Mouse (Mus musculus) forebrain, embryonic 10.5 days (tissue): Measurements from ENCODE around the gene Dnajc14. TPM values are rescaled to one million over a fixed set of nuclear protein-coding genes. Genes with fewer than 3 reads are reported as not detected.

Experiments
- DNase-seq: peaks from one replicate; pipeline ENCODE4 v3.0.0-alpha.2; 2017; ENCODE audit warnings: low spot score; ENCODE audit errors: extremely low spot score
- H3K27ac ChIP-seq: fragments of 300-500 bp; sonication (generic); 2 replicates; pipeline ENCODE4 v1.5.1; 2016; ENCODE audit warnings: mild to moderate bottlenecking
- H3K27me3 ChIP-seq: fragments of 300-500 bp; sonication (generic); 2 replicates; pipeline ENCODE4 v1.6.1; 2016; ENCODE audit warnings: mild to moderate bottlenecking; ENCODE audit not compliant: poor library complexity, severe bottlenecking
- H3K36me3 ChIP-seq: fragments of 300-500 bp; sonication (generic); replicated peaks from 2 replicates; pipeline ENCODE4 v1.6.1; 2016; ENCODE audit warnings: mild to moderate bottlenecking, moderate library complexity
- H3K4me1 ChIP-seq: fragments of 300-500 bp; sonication (generic); 2 replicates; pipeline ENCODE4 v1.6.1; 2016
- H3K4me3 ChIP-seq: fragments of 300-500 bp; sonication (generic); 2 replicates; pipeline ENCODE4 v1.5.1; 2016; ENCODE audit warnings: mild to moderate bottlenecking, moderate library complexity
- H3K9me3 ChIP-seq: fragments of 300-500 bp; sonication (generic); 2 replicates; pipeline ENCODE4 v1.6.1; 2016; ENCODE audit warnings: mild to moderate bottlenecking, moderate library complexity
- WGBS: fragments of 180-500 bp; shearing (Covaris S2); methylation state at CpG from one replicate; pipeline ENCODE4 v1.1.7; 2016; 5-methylcytosine and 5-hydroxymethylcytosine counted together
- polyA plus RNA-seq: library from polyadenylated mRNA; unstranded; fragments of >200 nt; fragmentation: Nextera tagmentation; extraction: Ambion mirVana; gene quantifications from 2 replicates; pipeline ENCODE4 v1.2.1, GENCODE M21; 2016

The Dnajc14 gene
- polyA plus RNA-seq, 1 experiment from 2014 or later, result 49.9 TPM

DNA sequence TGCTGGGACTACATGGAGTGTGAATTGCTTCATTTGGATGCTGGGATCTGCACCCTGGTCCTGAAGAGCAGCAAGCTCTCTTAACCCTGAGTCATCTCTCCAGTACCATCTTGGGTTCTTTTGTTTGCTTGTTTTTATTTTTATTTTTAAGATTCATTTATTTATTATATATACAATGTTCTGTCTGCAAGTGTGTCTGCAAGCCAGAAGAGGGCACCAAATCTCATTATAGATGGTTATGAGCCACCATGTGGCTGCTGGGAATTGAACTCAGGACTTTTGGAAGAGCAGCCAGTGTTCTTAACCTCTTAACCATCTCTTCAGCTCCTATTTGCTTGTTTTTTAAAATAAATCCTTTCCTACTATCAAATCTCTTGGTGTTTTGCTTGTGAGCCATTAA lies 33.5 kb downstream of the Dnajc14 start:
- Histone ChIP-seq H3K4me1 (no peaks in the 10 kb centered on the region), H3K36me3 (peaks cover 99% of the 10 kb centered on the region)

GRCm38 (mm10) chr10:128839434-128839833 lies 35.6 kb downstream of the Dnajc14 start:
- Histone ChIP-seq H3K27ac (no peak overlapping the region), H3K4me1 (no peaks in the 10 kb centered on the region), H3K36me3 (peaks cover 94% of the 10 kb centered on the region), H3K4me3 (no peak overlapping the region), H3K27me3 (no peaks in the 10 kb centered on the region), H3K9me3 (no peaks in the 10 kb centered on the region)
- no peak for DNase-seq

More for the DNA sequence above, 33.5 kb downstream of the Dnajc14 start:
- Histone ChIP-seq H3K4me3 (no peak overlapping the region), H3K27ac (no peak overlapping the region), H3K9me3 (no peaks in the 10 kb centered on the region; the same call in 1 of the 2 replicates), H3K27me3 (no peaks in the 10 kb centered on the region)
- no peak for DNase-seq

GRCm38 (mm10) chr10:128840612-128841011 lies 36.8 kb downstream of the Dnajc14 start:
- peaks cover 91% of the 10 kb centered on the region for H3K36me3 ChIP-seq
- no peak for DNase-seq

GRCm38 (mm10) chr10:128843260-128843659 lies 39.4 kb downstream of the Dnajc14 start:
- no peaks in the 10 kb centered on the region for H3K9me3 ChIP-seq
- H3K4me3 ChIP-seq, result no peak overlapping the region
- peaks cover 85% of the 10 kb centered on the region for H3K36me3 ChIP-seq
- no peak overlapping the region for H3K27ac ChIP-seq
- no peak for DNase-seq
- peaks cover 11% of the 10 kb centered on the region for H3K4me1 ChIP-seq
- H3K27me3 ChIP-seq, result no peaks in the 10 kb centered on the region
- WGBS, result 97% methylated on average over 5 of the region's 5 CpGs

More at GRCm38 (mm10) chr10:128840612-128841011, 36.8 kb downstream of the Dnajc14 start:
- Histone ChIP-seq H3K27ac (no peak overlapping the region), H3K4me3 (no peak overlapping the region), H3K27me3 (no peaks in the 10 kb centered on the region), H3K9me3 (no peaks in the 10 kb centered on the region), H3K4me1 (peaks cover 6% of the 10 kb centered on the region)

- Histone ChIP-seq H3K36me3 (peaks cover 85% of the 10 kb centered on the region), H3K9me3 (no peaks in the 10 kb centered on the region), H3K4me1 (peaks cover 11% of the 10 kb centered on the region), H3K4me3 (no peak overlapping the region), H3K27ac (no peak overlapping the region), H3K27me3 (no peaks in the 10 kb centered on the region)
- 64% methylated on average over 2 of the region's 2 CpGs for WGBS
- DNase-seq, result no peak
Measured at GRCm38 (mm10) chr10:128845516-128845915, 41.7 kb downstream of the Dnajc14 start.

GRCm38 (mm10) chr10:128846664-128847063 lies 42.8 kb downstream of the Dnajc14 start:
- Histone ChIP-seq H3K27me3 (no peaks in the 10 kb centered on the region), H3K36me3 (peaks cover 84% of the 10 kb centered on the region), H3K9me3 (no peaks in the 10 kb centered on the region), H3K4me3 (no peak overlapping the region), H3K4me1 (peaks cover 11% of the 10 kb centered on the region), H3K27ac (no peak overlapping the region)
- DNase-seq, result no peak
- 96% methylated on average over 4 of the region's 4 CpGs for WGBS

- H3K4me3 ChIP-seq, result no peak overlapping the region
- H3K9me3 ChIP-seq, result no peaks in the 10 kb centered on the region
- no peak for DNase-seq
- WGBS, result 84% methylated on average over 2 of the region's 2 CpGs
- peaks cover 11% of the 10 kb centered on the region for H3K4me1 ChIP-seq
- H3K36me3 ChIP-seq, result peaks cover 83% of the 10 kb centered on the region
- no peaks in the 10 kb centered on the region for H3K27me3 ChIP-seq
- H3K27ac ChIP-seq, result no peak overlapping the region
Measured at GRCm38 (mm10) chr10:128848426-128848825, 44.6 kb downstream of the Dnajc14 start.

DNA sequence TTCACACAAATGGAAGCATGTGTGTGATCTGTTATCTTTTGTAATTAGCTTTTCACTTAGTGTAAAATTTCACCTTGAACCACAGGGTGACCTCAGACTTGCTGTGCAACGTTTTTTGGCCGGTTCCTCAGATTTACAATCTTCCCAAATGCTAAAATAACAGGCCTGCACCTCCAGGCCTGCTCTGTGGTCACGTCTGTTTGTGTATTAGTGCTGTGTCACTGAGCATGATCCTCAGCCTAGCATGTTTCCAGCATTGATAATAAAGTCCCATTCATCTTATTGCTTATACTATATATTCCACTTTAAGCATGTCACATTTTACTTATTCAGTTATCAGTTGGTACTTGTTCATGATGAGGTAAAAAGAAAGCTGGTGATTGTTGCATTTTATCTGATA lies 46.5 kb downstream of the Dnajc14 start:
- Histone ChIP-seq H3K9me3 (no peaks in the 10 kb centered on the region), H3K4me1 (peaks cover 5% of the 10 kb centered on the region), H3K27me3 (no peaks in the 10 kb centered on the region), H3K36me3 (peaks cover 77% of the 10 kb centered on the region), H3K4me3 (no peak overlapping the region), H3K27ac (no peak overlapping the region)
- 75% methylated on average over 3 of the region's 3 CpGs for WGBS
- DNase-seq, result no peak

GRCm38 (mm10) chr10:128861176-128861575 lies 57.3 kb downstream of the Dnajc14 start:
- no peak for DNase-seq
- Histone ChIP-seq H3K4me1 (no peaks in the 10 kb centered on the region), H3K9me3 (no peaks in the 10 kb centered on the region), H3K27me3 (no peaks in the 10 kb centered on the region), H3K27ac (no peak overlapping the region), H3K36me3 (peaks cover 82% of the 10 kb centered on the region), H3K4me3 (no peak overlapping the region)

DNA sequence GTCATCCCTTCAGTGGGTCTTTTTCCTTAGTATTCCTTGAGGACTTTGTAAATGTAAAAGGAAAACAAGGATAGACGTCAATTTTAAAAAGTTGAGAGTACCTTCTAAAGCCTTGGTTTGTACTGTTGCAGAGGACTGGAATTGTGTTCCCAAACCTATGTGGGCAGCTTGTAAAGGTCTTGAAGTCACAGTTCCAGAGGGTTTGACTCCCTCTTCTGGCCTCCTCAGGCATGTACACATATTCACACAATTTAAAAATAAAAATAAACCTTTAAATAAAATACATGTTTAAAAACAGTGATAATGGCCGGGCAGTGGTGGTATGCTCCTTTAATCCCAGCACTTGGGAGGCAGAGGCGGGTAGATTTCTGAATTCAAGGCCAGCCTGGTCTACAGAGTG lies 62.2 kb downstream of the Dnajc14 start:
- Histone ChIP-seq H3K27me3 (no peaks in the 10 kb centered on the region), H3K4me3 (no peak overlapping the region), H3K9me3 (no peaks in the 10 kb centered on the region), H3K36me3 (peaks cover 85% of the 10 kb centered on the region), H3K4me1 (no peaks in the 10 kb centered on the region), H3K27ac (no peak overlapping the region)
- WGBS, result 88% methylated on average over 3 of the region's 3 CpGs
- no peak for DNase-seq

DNA sequence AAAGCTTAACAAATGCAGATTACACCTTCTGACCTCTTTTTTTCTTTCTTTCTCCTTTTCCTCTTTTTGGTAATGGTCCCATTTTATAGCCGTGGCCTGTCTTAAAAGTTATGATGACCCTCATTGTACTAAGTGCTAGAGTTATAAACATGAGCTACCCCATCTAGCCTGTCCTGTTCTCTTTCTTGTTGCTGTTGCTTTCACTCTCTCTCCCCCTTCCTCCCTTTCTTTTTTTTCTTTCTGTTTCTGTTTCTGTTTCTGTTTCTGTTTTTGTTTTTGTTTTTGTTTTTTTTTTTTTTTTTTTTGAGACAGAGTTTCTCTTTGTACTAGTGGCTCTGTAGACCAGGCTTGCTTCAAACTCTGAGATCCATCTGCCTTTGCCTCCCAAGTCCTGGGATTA lies 62.7 kb downstream of the Dnajc14 start:
- Histone ChIP-seq H3K36me3 (peaks cover 85% of the 10 kb centered on the region), H3K27me3 (no peaks in the 10 kb centered on the region), H3K27ac (no peak overlapping the region), H3K4me3 (no peak overlapping the region), H3K4me1 (no peaks in the 10 kb centered on the region), H3K9me3 (no peaks in the 10 kb centered on the region)
- 92% methylated on average over 1 of the region's 1 CpGs for WGBS
- DNase-seq, result no peak

Other genes starting within 250 kb of the Dnajc14 start
- 298 and 302 TPM in 2 replicates for gene Pa2g4, start 238.1 kb upstream of the Dnajc14 start, polyA plus RNA-seq
- 3.0 and 3.1 TPM in 2 replicates for gene Erbb3, start 214.4 kb upstream of the Dnajc14 start, polyA plus RNA-seq
- 574 and 577 TPM in 2 replicates for gene Rps26, start 177.3 kb upstream of the Dnajc14 start, polyA plus RNA-seq
- 3.2 and 3.9 TPM in 2 replicates for gene Ikzf4, start 158.1 kb upstream of the Dnajc14 start, polyA plus RNA-seq
- 10.8 and 10.9 TPM in 2 replicates for gene Suox, start 130.0 kb upstream of the Dnajc14 start, polyA plus RNA-seq
- 63.4 and 68.8 TPM in 2 replicates for gene Rab5b, start 107.8 kb upstream of the Dnajc14 start, polyA plus RNA-seq
- 7.2 and 24.4 TPM in 2 replicates for gene Pmel, start 99.9 kb upstream of the Dnajc14 start, polyA plus RNA-seq
- 119 and 120 TPM in 2 replicates for gene Cdk2, start 99.0 kb upstream of the Dnajc14 start, polyA plus RNA-seq
- 3.5 and 3.6 TPM in 2 replicates for gene Dgka, start 59.2 kb upstream of the Dnajc14 start, polyA plus RNA-seq
- 57.1 and 63.8 TPM in 2 replicates for gene Pym1, start 56.2 kb upstream of the Dnajc14 start, polyA plus RNA-seq
- 0.24 and 0.44 TPM in 2 replicates for gene Mmp19, start 13.2 kb upstream of the Dnajc14 start, polyA plus RNA-seq
- gene Tmem198b, start 308 bp downstream of the Dnajc14 start, polyA plus RNA-seq, result 19.0 and 19.2 TPM in 2 replicates
- gene Sarnp, start 13.3 kb downstream of the Dnajc14 start, polyA plus RNA-seq, result 247 and 263 TPM in 2 replicates
- gene Ormdl2, start 17.6 kb downstream of the Dnajc14 start, polyA plus RNA-seq, result 88.0 and 92.9 TPM in 2 replicates
- gene Gdf11, start 87.7 kb downstream of the Dnajc14 start, polyA plus RNA-seq, result 9.7 and 10.7 TPM in 2 replicates
- gene Cd63, start 96.9 kb downstream of the Dnajc14 start, polyA plus RNA-seq, result 179 and 184 TPM in 2 replicates
- 11.0 and 12.8 TPM in 2 replicates for gene Rdh5, start 118.8 kb downstream of the Dnajc14 start, polyA plus RNA-seq
- 166 and 178 TPM in 2 replicates for gene Bloc1s1, start 120.0 kb downstream of the Dnajc14 start, polyA plus RNA-seq
- 0.15 and 0.36 TPM in 2 replicates for gene Itga7, start 129.8 kb downstream of the Dnajc14 start, polyA plus RNA-seq
- not detected in 2 replicates for gene Mettl7b, start 156.9 kb downstream of the Dnajc14 start, polyA plus RNA-seq
- gene Olfr9, start 185.4 kb downstream of the Dnajc14 start, polyA plus RNA-seq, result not detected in 2 replicates
- not detected in 2 replicates for gene Olfr763, start 206.7 kb downstream of the Dnajc14 start, polyA plus RNA-seq
- gene Olfr764-ps1, start 235.8 kb downstream of the Dnajc14 start, polyA plus RNA-seq, result not detected in 2 replicates
- gene Olfr765, start 245.9 kb downstream of the Dnajc14 start, polyA plus RNA-seq, result not detected in 2 replicates